Mouse (Mus musculus): ENCODE data around the gene Zscan2.
"Not testable (repeated sequence)": the region's sequence is repeated elsewhere in the genome, so short reads cannot be mapped to it uniquely, and the experiment has no call there.

Zscan2 gene

DNA sequence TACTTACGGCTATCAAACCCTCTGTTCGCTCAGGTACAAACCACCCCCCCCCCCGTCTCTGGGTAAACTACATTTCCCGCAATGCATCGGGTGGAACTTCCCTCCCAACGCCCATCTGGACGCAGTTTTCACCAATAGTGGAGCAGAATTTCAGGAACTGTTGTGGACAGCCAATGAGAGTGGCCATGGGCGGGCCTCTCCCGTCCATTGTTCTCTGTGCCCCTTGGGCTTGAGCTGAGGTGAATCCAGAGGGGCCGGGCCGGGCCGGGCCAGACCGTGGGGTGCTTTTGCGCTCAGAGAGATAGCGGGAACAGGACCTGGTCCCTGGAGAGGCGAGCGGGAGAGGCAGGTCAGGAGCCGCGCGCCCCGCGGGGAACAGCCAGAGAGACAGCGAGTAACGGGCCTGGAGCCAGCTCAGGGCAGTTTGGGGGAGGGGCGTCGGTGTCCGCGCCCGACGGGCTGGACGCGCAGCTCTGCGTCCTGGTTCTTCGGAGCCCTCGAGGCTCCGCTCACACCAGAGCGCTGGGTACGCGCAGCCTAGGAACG lies at the start of gene Zscan2:
Gene Zscan2 (plus strand): TSS at position 192 of the 546 bp plus-strand sequence.
- peak; percentile 93 for DNase-seq (ENCODE audit: low read depth, low spot score)

DNA sequence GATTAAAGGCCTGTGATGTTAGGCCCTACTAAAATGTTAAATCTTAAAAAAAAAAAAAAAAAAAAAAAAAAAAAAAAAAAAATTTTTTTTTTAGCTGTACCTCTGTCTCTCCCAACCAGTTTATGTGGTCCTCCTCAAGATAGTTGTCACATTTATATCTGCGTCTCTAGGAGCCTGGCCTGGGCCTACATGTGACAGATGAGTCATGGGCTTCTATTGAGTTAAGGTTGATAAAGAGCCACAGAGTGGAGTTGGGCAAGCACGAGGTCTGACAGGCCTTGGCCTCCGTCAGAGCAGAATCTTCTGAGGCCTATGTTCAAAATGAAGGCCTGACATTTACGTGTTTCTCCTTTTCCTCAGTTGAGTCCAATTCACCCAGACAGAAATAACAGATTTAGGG lies 47.3 kb upstream of the Zscan2 start:
- DNase-seq (ENCODE audit: low read depth, low spot score) = no peak

DNA sequence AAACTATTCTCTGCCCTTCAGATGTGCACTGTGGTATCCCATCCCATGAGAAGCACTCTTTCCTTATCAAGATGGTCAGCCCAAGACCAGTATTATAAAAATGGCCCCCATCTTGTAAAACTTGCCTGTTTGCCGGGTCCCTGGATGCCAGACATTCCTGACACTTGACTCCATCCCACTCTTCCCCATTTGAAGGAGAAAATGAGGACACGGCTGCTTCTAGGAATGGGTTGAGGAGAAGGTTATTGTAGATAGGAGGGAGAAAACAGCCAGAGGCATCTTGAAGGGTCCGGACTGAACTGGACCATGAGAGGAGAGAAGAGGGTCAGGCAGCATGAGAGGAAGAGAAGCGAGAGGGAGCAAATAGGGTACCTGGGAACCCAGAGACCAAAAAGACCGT lies 44.1 kb upstream of the Zscan2 start:
- DNase-seq (ENCODE audit: low read depth, low spot score) = no peak

- DNase-seq (ENCODE audit: low read depth, low spot score) = no peak
Observed at GRCm38 (mm10) chr7:80820838-80821237, 39.9 kb upstream of the Zscan2 start.

DNA sequence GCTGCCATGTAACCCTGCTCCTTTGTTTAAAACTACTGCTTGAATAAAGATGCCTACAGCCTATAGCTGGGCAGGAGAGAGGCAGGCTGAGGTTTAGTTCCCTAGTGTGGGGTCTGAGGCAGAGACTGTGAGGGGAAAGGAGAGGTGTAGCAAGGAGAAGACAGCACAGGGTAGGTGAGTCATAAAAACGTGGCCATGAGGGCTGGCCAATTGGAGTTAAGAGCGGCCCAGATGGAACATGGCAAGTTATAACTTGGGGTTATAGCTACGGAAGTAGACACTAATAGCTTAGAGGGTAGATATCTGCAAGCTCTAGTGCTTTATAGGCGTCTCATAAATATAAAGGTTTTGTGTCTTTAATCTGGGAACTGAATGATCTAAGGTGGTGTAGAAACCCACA lies 37.5 kb upstream of the Zscan2 start:
- no peak for DNase-seq (ENCODE audit: low read depth, low spot score)

GRCm38 (mm10) chr7:80823875-80824682 lies 36.6 kb upstream of the Zscan2 start:
- no peak for DNase-seq (ENCODE audit: low read depth, low spot score)

DNA sequence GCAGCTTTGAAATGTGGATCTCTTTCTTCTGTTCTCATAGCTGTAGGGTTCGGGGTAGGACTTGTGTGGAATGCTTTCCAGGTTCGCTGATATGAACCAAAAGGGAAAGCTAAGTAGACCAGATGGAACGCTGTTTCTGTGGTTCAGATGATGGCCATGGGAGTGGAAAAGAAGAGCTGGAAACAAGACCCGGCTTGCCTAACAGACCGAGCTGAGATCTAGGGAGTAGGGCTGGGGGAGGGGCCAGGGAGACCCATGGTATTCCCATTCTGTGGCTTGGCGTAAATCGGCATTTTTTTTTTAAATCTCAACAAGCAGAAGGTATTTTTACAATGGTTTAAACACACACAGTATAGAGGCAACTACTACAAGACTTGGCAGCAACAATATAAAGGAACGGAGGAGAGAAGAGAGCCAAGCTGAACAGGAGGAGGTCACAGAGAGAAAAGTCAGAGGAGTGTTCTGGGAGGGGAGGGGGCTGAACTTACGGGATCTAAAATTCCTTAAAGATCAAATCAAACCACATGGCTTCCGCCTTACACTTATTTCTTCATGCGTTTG lies 34.8 kb upstream of the Zscan2 start, which contains the start of gene Iqgap1:
Gene Iqgap1 (minus strand): TSS at position 132 of the 561 bp plus-strand sequence.
- no peak for DNase-seq (ENCODE audit: low read depth, low spot score)

DNA sequence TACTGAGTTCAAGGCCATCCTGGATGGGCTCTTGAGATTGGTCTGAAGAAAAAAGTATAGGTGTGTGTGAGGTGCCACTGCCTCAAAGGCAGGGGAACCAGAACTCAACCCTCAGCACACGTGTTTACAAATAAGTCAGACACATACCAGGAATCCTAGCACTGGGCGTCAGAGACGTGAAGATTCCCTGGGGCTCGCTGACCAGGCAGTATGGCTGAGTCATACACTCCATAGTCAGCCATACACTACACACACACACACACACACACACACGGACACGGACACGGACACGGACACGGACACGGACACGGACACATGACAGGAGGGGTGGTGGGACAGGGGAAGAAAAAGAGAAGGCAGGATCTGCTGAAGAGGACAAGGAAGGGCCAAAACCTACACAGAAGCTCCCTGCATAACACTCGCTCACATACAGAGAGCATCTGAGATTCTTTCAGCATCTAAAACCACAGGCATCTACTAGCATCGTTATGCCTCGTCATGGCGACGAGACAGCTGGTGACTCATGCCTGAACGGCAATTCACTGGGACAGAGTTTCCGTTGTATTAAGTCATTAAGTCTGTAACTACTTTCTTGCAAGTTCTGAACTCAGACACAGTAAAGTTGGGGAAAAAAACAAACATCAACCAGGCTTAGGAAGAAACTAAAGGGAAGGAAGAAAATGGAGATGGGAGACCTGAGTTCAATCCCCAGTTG lies 32.4 kb upstream of the Zscan2 start:
- DNase-seq (ENCODE audit: low read depth, low spot score) = no peak

DNA sequence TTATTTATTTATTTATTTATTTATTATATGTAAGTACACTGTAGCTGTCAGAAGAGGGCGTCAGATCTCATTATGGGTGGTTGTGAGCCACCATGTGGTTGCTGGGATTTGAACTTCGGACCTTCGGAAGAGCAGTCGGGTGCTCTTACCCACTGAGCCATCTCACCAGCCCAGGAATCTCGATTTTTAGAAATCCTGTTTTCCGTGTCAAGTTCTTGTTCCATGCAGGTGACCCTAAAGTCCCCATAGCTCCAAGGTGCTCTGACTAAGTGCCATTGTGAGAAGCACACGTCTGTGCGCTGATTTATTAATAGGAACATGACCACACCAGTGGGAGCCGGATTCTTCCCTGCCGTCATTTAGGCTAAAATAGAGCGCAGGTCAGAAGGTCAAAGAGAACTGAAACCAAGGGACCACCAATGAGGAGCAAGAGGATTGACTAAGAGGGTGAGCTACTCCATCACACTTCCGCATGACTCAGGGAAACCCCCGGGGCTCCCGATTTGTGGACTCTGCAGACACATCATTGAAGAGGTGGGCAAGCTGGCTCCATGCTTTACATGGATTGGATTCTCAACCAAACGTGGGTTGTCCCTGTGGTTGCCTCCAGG lies 30.4 kb upstream of the Zscan2 start:
- no peak for DNase-seq (ENCODE audit: low read depth, low spot score)

GRCm38 (mm10) chr7:80832191-80832590 lies 28.5 kb upstream of the Zscan2 start:
- no peak for DNase-seq (ENCODE audit: low read depth, low spot score)

DNA sequence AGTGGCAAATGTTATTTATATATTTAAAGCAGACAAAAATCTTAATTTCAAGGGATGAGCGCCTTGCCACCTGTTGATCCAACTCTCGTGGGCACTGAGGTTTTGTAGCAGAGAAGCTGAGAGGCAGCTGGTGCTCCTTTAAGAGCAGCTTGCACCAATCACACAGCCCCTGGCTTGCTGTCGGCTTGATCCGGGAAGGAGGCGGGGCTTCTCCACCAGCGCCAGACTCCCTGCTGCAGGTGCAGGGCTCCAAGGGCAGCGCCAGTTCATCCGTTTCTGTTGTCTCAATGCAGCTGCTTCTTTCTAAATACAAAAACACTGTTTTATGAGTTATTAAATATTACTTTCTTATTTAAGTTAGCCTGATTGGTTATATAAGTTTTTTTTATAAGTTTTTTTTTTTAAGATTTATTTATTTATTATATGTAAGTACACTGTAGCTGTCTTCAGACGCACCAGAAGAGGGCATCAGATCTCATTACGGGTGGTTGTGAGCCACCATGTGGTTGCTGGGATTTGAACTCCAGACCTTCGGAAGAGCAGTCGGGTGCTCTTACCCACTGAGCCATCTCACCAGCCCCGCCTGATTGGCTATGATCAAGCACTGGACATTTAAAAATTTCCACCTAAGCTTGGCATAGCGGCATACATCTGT lies 27.6 kb upstream of the Zscan2 start:
- DNase-seq (ENCODE audit: low read depth, low spot score) = not testable (repeated sequence)

DNA sequence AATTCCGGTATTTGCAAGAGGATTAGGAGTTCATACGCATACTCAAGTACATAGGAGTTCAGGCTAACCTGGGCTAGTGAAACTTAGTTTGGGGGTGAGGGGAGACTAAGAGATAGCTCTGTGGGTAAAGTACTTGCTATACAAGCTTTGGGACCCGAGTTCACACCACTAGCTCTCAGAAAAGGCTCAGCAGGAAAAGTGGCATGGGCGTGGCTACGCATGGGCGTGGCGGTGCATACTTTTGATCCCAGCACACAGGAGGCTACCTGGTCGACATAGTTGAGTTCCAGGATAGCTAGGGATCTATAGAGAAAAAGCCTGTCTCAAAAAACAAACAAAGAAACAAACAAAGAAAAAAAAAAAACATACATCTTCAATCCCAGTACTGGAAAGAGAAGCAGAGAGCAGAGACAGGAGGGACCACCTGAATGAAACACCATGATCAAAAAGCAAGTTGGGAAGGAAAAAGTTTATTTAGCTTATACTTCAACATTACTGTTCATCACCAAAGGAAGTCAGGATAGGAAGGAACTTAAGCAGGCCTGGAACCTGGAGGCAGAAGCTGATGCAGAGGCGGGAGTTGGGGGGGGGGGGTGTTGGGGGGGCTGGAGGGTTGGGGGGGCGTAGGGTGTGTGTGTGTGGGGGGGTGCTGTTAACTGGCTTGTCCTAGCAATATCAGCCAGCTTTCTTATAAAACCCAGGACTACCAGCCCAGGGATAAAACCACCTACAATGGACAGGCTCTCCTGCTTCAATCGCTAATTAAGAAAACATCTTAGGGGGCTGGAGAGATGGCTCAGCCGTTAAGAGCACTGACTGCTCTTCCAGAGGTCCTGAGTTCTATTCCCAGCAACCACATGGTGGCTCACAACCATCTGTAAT lies 26.8 kb upstream of the Zscan2 start:
- DNase-seq (ENCODE audit: low read depth, low spot score) = no peak

GRCm38 (mm10) chr7:80835984-80836652 lies 24.6 kb upstream of the Zscan2 start:
- DNase-seq (ENCODE audit: low read depth, low spot score) = no peak

- DNase-seq (ENCODE audit: low read depth, low spot score) = no peak
Observed at GRCm38 (mm10) chr7:80837736-80838135, 23.0 kb upstream of the Zscan2 start.

- no peak for DNase-seq (ENCODE audit: low read depth, low spot score)
Observed at GRCm38 (mm10) chr7:80838247-80838646, 22.5 kb upstream of the Zscan2 start.

DNA sequence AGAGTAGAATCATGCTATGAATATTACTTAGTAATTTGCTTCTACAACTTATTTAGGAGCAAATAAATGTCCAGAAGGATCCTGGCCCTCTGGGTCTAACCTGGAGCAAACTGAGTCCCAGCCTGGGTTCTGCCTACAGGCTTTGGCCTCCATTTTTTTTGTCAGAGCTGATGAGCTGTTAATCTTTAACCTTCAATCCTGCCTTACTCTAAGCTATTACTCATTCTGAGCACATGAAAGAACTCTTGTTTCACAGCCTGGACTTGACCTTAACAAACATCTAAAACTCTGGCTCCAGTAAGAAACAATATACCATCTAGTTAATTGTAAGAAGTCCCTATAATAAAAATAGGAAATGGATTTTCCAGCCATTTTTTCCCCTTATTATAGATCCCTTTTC lies 21.0 kb upstream of the Zscan2 start:
- no peak for DNase-seq (ENCODE audit: low read depth, low spot score)

DNA sequence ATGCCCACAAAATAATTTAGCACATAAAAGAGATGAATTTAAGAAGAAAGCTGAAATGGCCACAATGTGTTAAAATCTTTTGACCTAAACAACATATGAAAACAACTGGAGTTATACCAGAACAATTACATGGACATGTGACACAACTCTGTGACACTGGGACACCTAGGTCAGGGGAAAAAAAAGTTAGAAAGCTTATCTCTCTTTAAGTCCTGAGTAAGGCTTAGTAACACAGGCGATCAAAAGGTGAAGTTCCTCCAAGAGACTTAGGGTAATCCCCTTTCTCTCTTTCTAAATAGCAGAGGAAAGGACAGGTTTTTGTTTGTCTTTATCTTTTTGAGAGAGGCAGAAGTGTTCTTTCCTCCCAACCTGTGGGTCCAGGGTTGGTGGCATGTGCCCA lies 20.5 kb upstream of the Zscan2 start:
- no peak for DNase-seq (ENCODE audit: low read depth, low spot score)

DNA sequence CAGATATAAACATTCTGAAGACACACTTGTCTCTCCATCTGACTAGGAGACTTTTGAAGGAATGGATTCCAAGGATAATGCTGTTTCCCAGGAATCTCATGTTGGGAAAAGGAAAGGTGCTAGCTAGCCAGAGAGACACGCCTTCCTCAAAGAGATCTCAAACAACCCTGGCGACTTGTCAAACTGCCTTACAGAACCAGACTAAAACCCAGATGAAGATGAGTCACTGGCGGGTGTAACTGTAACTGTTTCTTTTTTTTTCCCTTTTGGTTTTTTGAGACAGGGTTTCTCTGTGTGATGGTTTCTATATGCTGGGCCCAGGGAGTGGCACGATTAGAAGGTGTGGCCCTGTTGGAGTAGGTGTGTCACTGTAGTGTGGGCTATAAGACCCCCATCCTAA lies 19.8 kb upstream of the Zscan2 start:
- no peak for DNase-seq (ENCODE audit: low read depth, low spot score)

- DNase-seq (ENCODE audit: low read depth, low spot score) = no peak
Observed at GRCm38 (mm10) chr7:80842132-80842531, 18.6 kb upstream of the Zscan2 start.

- DNase-seq (ENCODE audit: low read depth, low spot score) = no peak
Observed at GRCm38 (mm10) chr7:80843176-80843575, 17.5 kb upstream of the Zscan2 start.
